Comparison of ENCODE assay signal across 16 mouse cellular contexts in the genomic region with DNA sequence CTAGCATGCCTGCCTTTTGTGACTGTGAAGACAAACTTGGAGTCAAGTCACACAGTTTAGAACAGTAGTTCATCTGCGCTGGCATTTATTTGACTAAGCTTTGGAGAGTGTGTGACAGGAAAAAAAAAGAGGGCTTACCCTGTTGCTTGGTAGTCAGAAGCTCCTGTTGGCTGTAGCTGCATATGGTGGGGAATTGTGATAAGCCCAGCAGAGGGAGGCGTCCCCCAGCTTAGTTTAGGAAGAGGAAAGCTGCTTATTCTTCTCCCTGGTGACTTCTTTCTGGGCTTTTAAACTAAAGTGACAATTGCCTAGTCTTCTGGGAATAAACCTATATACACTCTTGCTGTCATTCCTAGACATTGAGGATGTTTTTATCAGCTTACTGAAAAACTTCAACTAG.
"Had no signal": no experiment of that assay in that cellular context is flagged by ENCODE, and none has a peak within 500 bp of the region (broad histone marks: within the 10 kb centered on the region; RNA-seq: fewer than 3 reads in every experiment).

No protein-coding gene starts in this region.

- DNase-seq: kidney, adult 11 months; kidney, adult 9 months; kidney, postnatal 36 days; left cerebral cortex, postnatal 4 days; lung, embryonic 14.5 days; lung, postnatal 10 days; lung, postnatal 4 days; right cerebral cortex, postnatal 14 days; thymus, postnatal 4 days had no signal

- H3K27ac ChIP-seq: kidney, postnatal 0 days; limb, embryonic 13.5 days; liver, embryonic 15.5 days; midbrain, embryonic 12.5 days; neural tube, embryonic 15.5 days had no signal

- H3K4me1 ChIP-seq: limb, embryonic 13.5 days; midbrain, embryonic 12.5 days; neural tube, embryonic 15.5 days had no signal

- H3K9ac ChIP-seq: limb, embryonic 13.5 days; liver, embryonic 15.5 days; lung, embryonic 14.5 days; midbrain, embryonic 12.5 days; neural tube, embryonic 15.5 days had no signal

- H3K9me3 ChIP-seq: limb, embryonic 13.5 days; liver, embryonic 15.5 days; megakaryocyte, embryonic 14.5 days; midbrain, embryonic 12.5 days; neural tube, embryonic 15.5 days had no signal

- H3K4me3 ChIP-seq: limb, embryonic 13.5 days; liver, embryonic 15.5 days; megakaryocyte, embryonic 14.5 days; midbrain, embryonic 12.5 days; myocyte; neural tube, embryonic 15.5 days had no signal

- H3K27me3 ChIP-seq: limb, embryonic 13.5 days; liver, embryonic 15.5 days; megakaryocyte, embryonic 14.5 days; midbrain, embryonic 12.5 days; neural tube, embryonic 15.5 days had no signal

- H3K4me2 ChIP-seq: limb, embryonic 13.5 days; liver, embryonic 15.5 days; lung, embryonic 14.5 days; midbrain, embryonic 12.5 days; neural tube, embryonic 15.5 days had no signal
